Mouse (Mus musculus) frontal cortex, adult 2 months (tissue): Measurements from ENCODE around the gene Atad2b. TPM values are rescaled to one million over a fixed set of nuclear protein-coding genes. Genes with fewer than 3 reads are reported as not detected.
"Not testable (repeated sequence)": the region's sequence is repeated elsewhere in the genome, so short reads cannot be mapped to it uniquely, and the experiment has no call there.

Experiments used
- DNase-seq, 2 experiments: peaks; one replicate each; pipeline ENCODE4 v3.0.0; 2022; ENCODE audit warnings: low spot score in 1 of 2; ENCODE audit errors: extremely low spot score in 1 of 2
- polyA plus RNA-seq: library from polyadenylated mRNA; depleted of rRNA; stranded (reverse); fragments of >200 nt; gene quantifications from 2 replicates; pipeline ENCODE4 v1.2.3, GENCODE M21; 2012

Atad2b gene
- polyA plus RNA-seq, 1 experiment: 12.1 TPM

GRCm38 (mm10) chr12:4908391-4908790, 8.8 kb upstream of the Atad2b start:
- DNase-seq: no peak

GRCm38 (mm10) chr12:4910496-4910895, 6.7 kb upstream of the Atad2b start:
- DNase-seq: not testable (repeated sequence)

DNA sequence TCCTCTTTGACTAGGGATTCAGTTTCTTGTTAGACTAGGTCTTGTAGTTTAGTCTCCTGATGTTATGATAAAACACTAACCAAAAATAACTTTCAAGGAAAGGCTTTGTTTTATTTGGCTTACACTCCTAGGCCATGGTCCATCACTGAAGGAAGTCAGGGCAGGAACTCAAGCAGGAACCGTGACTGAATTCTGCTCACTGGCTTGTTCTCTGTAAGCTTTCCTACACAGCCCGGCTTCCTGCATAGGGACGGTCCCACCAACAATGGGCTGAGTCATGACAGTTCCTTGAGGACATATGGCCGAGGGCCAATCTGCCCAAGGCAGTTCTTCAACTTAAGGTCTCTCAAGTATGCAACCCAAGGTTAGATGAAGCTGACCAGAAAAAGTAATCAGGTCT, 5.4 kb upstream of the Atad2b start:
- no peak for DNase-seq

DNA sequence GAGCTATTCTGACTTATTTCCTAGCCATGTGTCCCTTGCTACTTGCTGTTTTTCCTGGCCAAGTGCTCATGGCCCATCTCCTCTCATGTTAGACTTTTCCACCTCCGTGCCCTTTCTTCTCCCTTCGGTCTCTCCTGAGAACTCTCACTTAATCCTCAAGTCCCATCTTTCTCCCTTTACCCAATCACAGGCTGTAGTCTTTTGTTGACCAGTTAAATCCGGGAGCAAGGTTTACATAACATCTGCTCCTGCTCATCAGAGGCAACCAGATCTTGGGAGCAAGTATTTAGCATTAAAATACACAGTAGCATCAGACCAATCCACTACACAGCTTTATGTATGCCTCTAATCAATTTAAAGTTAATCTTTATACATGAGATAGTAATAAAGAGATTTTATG, 2.7 kb upstream of the Atad2b start:
- no peak for DNase-seq

- DNase-seq: no peak
Measured at GRCm38 (mm10) chr12:4914944-4915343, 2.2 kb upstream of the Atad2b start.

DNA sequence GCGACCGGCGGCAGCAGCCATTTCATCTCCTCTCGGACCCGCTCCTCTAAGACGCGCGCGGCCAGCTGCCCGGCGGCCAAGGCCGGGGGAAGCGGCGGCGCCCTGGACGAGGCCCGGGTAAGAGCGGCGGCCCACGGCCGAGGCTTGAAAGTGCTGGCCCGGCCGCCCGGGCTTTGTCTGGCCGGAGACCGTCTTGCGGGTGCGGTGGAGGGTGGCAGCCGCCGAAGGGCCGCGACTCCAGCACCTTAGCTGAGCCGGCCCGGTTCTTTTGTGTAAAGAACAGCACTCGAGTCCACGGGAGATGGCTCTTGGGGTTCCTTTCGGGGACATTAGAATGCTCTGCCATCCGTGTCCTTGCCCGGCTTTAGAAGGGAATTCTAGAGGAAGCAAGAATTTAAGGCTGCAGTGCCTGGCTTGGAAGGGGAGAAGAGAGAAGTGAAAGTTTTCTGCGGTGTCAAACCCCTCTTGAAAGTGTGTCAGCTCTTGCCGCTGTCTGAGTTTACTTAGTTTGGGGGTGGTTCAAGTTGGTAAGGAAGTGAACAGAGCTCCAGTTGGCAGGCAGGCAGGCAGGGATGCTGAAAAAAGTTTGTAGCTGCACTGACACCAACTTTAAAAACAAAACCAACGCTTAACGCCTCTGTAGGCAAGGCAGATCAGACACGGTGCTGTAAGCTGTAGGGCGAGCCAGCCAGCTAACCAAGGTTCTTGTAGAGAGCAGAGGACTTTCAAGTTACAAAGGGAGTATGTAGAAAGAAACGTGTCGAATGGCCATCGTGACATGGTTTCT, 845 bp downstream of the Atad2b start:
- DNase-seq: peak; percentile 41 to 64

- DNase-seq: no peak
Measured at GRCm38 (mm10) chr12:4928197-4928596, 11.0 kb downstream of the Atad2b start.

GRCm38 (mm10) chr12:4930820-4931548, 13.8 kb downstream of the Atad2b start:
- DNase-seq: no peak

GRCm38 (mm10) chr12:4952272-4952671, 35.1 kb downstream of the Atad2b start:
- DNase-seq: no peak

- DNase-seq: peak in 1 of 2 experiments; percentile 23
Measured at GRCm38 (mm10) chr12:4953156-4953555, 36.0 kb downstream of the Atad2b start.

DNA sequence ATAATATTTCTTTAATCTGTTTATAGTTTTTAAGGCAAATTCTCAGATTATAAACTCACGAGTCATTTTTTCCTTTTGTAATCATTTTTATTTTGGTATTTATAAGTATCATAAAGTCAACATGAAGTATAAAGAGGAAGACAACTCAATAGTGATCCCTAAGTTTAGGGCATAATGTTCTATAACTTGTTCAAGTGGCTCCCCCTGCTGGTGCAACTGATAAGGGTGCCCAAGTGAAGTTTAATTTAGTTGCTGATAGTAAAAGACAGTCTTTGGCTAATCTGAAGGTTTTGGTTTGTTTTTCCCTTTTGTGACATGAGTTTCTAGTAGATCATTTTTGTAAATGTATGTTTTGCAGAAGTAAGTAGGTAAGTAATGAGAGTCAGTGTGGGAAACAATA, 55.8 kb downstream of the Atad2b start:
- DNase-seq: peak; percentile 15 to 88

DNA sequence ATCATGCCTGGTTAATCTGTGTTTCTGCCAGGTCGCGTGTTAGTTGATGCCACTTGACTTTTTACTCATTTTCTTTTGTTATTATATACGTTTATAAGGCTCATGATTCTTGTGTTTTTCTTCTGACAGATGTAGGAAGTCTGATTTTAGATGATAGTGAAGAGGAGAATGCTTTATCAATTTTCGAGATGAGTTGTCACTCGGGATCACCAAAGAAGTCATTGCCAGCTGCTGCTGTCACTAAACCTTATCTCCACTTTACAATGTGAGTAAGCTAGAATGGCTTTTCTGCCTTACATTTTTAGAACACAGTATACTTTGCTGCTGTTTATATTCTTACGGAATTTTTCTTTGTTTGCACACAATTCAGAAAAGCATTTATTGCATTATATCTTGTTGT, 61.2 kb downstream of the Atad2b start:
- DNase-seq: no peak

- no peak for DNase-seq
Measured at GRCm38 (mm10) chr12:4996981-4997380, 79.8 kb downstream of the Atad2b start.

- DNase-seq: peak in 1 of 2 experiments; percentile 36
Measured at GRCm38 (mm10) chr12:5005338-5005737, 88.2 kb downstream of the Atad2b start.

DNA sequence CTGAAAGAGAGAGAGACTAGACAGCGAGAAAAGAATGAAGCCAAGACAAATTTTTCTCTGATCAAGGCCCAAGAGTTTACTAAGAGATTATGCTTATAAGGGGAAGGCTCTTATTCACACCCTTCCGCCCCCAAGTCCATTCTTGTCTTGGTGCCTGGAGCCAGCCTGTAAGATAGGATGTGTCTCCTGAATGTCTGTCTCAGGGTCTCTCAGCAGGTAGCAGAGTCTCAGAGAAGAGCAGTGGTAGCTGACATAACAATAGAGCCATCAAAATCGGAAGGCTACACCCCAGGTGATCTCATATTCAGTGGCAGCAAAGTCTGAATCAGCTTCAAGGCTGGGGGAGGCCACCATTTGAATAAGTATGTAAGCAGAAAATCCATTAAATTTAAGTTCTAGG, 88.6 kb downstream of the Atad2b start:
- DNase-seq: not testable (repeated sequence)

DNA sequence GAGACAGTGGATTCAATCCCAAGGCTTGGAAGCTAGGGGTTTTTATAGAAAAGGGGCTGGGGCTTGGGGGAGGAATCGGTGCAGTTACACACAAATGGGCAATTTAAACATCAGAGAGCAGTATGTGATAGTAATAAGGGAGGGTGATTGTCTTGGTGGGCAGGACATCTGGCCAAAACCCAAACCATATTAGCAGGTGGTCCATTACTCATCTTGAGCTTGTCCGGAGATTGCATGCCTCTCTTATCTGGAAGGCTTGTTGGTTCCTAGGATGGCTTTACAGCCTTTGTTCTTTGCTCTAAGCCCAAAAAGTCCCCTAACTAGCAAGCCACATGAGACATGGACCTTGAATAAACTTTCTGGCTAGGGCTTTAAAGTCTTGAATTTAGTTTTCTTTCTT, 91.5 kb downstream of the Atad2b start:
- DNase-seq: not testable (repeated sequence)

DNA sequence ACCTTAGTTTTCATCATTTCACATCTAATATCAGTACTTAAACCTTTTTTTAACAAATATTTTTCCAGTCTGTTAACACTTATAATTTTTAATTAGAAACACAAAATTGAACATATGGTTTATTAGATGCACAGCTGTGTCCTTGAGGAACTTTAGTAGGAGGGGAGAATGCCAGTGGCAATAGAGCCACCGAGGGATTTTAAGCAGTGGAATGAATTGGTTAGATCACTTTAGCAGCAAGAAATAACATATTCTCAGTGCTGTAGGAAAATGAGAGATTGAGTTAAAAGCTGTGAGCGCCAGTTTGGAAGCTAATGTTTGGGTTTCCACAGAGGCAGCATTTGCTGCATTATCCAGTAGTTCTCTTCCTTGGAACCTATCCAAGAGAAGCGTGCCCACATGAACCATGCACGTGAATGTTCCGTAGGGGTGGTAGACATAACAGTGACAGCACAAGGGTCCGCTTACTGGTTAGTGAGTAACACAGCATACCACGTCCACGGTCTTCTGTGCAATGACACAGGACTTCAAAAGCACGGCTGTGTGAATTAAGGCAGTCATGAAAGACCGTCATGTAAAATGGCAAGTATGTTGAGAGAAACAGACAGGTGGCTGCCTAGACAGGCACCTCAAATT, 108.2 kb downstream of the Atad2b start:
- DNase-seq: peak; percentile 20 to 39

GRCm38 (mm10) chr12:5029035-5029434, 111.9 kb downstream of the Atad2b start:
- DNase-seq: peak in 1 of 2 experiments; percentile 51

- DNase-seq: peak in 1 of 2 experiments; percentile 49
Measured at GRCm38 (mm10) chr12:5038008-5038407, 120.9 kb downstream of the Atad2b start.

DNA sequence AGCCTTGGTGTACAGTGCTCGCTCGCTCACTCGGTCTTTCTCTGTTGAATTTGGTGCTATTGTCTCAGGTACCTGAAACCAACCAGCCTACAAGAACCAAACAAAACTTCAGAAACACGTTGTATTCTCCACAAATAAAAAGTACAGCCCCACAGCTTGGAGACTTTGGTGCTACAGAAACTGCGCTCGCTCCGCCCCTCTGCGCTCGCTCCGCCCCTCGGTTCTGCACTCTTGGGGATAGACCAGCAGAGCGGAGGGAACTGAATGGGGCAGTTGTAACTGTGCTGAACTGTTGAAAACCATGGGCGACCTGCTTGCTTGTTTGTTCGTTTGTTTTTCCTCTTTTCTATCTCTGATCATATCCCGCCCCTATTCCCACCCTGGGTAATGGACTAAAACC, 127.0 kb downstream of the Atad2b start:
- DNase-seq: no peak

DNA sequence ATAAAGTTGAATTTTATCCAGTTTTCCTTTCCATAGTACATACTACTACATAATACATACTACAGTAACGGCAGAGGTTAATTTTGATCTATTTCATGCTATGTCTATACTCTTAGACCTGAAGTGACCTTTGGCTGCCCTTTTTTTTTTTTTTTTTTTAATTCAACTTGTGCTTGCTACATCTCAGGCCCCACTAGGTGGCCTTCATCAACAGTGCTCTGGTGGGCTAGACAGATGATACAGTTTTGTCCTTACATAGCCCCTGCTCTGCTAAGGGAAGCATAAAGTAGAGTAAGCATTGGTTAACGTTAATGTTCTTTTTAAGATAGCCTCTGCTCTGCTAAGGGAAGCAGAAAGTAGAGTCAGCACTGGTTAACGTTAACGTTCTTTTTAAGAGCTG, 131.0 kb downstream of the Atad2b start:
- no peak for DNase-seq
